Mouse (Mus musculus) effector memory CD4-positive, alpha-beta T cell, adult 5 months (primary cell): ENCODE data around the gene Mrvi1. TPM values are rescaled to one million over a fixed set of nuclear protein-coding genes. Genes with fewer than 3 reads are reported as not detected.

Experiments
- polyA plus RNA-seq: library from polyadenylated mRNA; unstranded; fragments of 100-300 nt; shearing (Covaris generic); gene quantifications from one replicate; pipeline ENCODE4 v1.2.1, GENCODE M21; 2017

The Mrvi1 gene
- polyA plus RNA-seq = 1.4 TPM

GRCm38 (mm10) chr7:110982053-110982705 lies at the start of gene Mrvi1:
Mrvi1 (minus strand) TSS chr7:110982461.

GRCm38 (mm10) chr7:111028281-111029045 lies 46.2 kb upstream of the Mrvi1 start, which contains the start of gene Ctr9:
Ctr9 (plus strand) TSS chr7:111028951.

DNA sequence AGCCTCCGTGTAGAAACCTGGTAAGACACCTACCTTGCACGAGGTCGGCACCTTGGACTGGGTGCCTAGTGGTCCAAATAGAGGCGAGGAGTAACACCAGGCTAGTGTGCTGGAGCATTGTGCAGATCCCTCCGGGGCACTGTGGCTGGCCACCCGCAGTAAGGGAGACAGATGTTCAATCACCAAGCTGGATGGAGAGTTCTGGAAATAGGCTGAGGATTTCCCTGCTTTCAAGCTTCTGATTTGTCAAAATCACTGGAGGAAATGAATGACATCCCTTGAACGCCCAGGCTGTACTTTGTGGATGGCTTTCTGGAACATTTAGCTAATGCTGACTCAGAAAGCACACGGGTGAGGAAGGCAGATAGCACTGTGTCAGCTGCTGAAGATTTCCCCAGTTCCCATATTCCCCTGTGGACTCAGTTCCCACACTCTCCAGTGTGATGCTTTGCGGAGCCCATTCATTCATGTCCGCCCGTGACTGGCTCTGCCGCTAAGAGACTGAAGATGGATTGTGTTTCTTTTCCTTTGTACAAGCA lies 119.4 kb downstream of the Mrvi1 start, which contains the start of gene Lyve1:
Gene Lyve1, minus strand, starts transcription at position 489 of the 539 bp plus-strand sequence.

GRCm38 (mm10) chr7:110843916-110844874 lies 138.1 kb downstream of the Mrvi1 start, which contains the start of gene Rnf141:
Rnf141 (minus strand) TSS chr7:110844457.

Other genes with a start within 250 kb of the Mrvi1 start
- gene Ampd3, start 214.3 kb downstream of the Mrvi1 start, polyA plus RNA-seq = 2.6 TPM
- gene Rnf141, start 138.0 kb downstream of the Mrvi1 start, polyA plus RNA-seq = 13.3 TPM
- gene Lyve1, start 119.2 kb downstream of the Mrvi1 start, polyA plus RNA-seq = not detected
- gene Ctr9, start 46.5 kb upstream of the Mrvi1 start, polyA plus RNA-seq = 52.6 TPM
- 969 TPM for gene Eif4g2, start 100.6 kb upstream of the Mrvi1 start, polyA plus RNA-seq